Mouse (Mus musculus) urinary bladder, adult 18-20 months (tissue): ENCODE measurements around the gene Olfr414.
A peak's percentile ranks its signal among the peaks of the same experiment; 100 is the strongest.

ENCODE experiments used
- DNase-seq, 2 experiments: peaks; one replicate each; pipeline ENCODE4 v3.0.0; 2022; ENCODE audit warnings: low spot score in 2 of 2, mixed read lengths in 2 of 2

Gene Olfr414

GRCm38 (mm10) chr1:174423764-174424163 lies at the start of gene Olfr414:
TSS of gene Olfr414 (plus strand) at chr1:174424064.
- DNase-seq, result no peak

- no peak for DNase-seq
Observed at GRCm38 (mm10) chr1:174390746-174391145, 33.1 kb upstream of the Olfr414 start, which contains the start of gene Olfr248. TSS of gene Olfr248 (plus strand) at chr1:174391046.

GRCm38 (mm10) chr1:174422959-174423358 lies 905 bp upstream of the Olfr414 start:
- no peak for DNase-seq

DNA sequence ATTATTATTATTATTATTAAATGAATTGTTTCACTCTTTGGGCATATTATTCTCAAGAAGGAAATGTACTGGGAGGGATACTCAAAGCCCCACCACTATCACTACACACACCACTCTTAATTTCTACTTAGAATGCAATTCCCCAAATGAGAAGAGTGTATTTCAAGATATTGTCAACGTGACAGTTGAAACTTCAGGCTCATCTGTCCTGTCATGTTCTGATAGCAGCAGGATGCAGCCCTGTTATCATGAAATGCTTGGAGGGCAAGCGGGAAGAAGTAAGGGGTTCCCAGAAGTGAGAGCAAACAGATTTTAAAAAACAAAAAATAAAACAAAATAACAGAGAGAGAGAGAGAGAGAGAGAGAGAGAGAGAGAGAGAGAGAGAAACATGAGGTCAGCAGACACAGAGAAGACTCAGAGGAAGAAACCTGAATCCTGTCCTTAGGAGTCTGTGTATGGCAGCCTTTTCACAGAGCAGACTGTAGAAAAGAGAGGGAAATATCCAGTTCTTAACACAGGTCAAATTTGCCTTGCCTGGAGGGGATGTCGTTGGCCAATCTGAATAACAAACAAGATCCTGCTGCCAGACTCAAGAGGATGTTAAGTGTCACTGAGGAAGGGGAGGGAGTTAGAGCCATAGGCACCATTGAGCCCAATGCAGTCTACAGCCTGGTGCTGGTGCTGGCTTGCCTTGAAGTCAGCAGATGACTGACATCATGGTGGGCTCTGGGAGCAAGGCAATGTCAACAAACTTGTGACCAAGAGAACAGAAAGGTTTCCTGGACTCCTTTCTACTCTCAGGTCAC lies 2.5 kb downstream of the Olfr414 start:
- DNase-seq, result no peak

DNA sequence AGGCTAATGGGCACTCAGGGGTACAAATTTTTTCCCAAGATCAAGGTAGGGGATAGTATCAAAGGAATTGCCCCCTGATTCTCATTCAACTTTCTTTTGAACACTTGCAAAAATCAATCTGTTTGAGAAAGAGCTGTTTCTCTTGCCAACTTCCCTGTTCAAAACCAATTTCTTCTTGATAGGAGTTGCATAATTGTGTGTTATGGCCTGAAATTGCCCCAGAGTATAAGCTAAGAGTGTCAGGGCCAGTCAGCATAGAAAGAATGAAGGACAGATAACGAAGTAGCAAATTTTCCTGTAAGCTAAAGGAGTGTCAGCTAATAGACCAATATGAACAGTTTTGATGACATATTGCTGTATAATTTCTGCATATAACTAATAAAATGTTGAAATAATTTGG lies 3.5 kb downstream of the Olfr414 start:
- no peak for DNase-seq

GRCm38 (mm10) chr1:174428407-174428806 lies 4.5 kb downstream of the Olfr414 start:
- no peak for DNase-seq

- DNase-seq, result no peak
Observed at GRCm38 (mm10) chr1:174434121-174434520, 10.3 kb downstream of the Olfr414 start.

- no peak for DNase-seq
Observed at GRCm38 (mm10) chr1:174441782-174442181, 17.9 kb downstream of the Olfr414 start, which contains the start of gene Olfr220. TSS of gene Olfr220 (plus strand) at chr1:174442082.

DNA sequence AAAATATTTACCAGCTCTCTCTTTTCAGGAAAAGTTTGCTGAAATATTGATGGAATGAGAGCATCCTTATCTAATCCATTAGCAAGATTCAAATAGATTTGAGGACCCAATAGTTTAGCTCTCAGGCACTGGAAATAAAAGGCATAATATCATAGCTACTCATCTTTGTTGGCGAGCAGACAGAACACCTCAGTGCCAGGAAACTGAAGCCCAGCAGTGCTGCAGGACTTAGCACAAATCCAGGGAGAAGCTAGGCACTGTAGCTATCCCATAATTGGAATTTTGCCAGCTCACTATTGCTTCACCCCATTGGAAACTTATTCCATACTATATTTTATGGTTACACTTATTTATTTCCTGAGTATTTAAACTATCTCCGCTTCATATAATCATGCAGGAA lies 31.2 kb downstream of the Olfr414 start:
- DNase-seq, result no peak

DNA sequence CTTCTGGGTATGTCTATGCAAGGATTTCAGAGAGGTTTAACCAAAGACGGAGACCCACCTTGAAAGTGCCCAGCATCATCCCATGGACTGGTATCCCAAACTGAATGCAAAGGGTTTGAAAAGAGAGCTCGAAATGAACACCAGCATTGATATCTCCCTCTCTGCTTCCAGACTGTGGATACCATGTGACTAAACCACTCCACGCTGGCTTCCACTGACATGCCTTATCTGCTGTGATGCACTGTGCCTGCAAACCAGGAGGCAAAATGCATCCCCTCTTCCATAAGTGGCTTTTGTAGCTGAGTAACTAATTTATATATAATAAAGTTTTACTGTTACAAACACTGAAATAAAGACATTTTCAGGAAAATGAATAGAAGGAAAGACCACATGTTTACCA lies 41.5 kb downstream of the Olfr414 start:
- no peak for DNase-seq

DNA sequence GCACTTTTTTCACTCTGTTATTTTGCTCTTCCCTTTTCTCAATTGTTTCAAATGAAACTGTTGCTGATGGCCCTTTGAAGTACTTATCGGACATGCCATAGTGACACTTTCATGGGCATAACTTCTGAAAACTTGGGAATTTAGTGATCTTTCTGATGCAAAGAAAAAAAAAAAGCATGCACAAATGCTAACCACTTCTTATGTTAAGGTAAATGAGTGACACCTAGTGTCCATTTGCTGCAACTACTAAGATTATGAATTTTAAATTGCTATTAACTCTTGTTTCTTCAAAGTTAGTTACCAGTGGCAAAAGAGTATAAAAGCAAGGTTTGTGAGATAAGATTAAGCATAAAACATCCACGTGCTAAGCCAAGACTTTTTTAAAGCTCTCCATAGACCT lies 42.4 kb downstream of the Olfr414 start:
- DNase-seq, result no peak

- peak in 1 of 2 experiments; percentile 1 for DNase-seq
Observed at GRCm38 (mm10) chr1:174469736-174470135, 45.9 kb downstream of the Olfr414 start.

GRCm38 (mm10) chr1:174482567-174482966 lies 58.7 kb downstream of the Olfr414 start:
- DNase-seq, result no peak
